Mouse (Mus musculus) myocyte (in vitro differentiated cells): ENCODE data around the gene Efr3b. TPM values are rescaled to one million over a fixed set of nuclear protein-coding genes. Genes with fewer than 3 reads are reported as not detected.

Experiments
- H3K27me3 ChIP-seq: one replicate; pipeline ENCODE4 v1.6.1; 2011; ENCODE audit not compliant: control insufficient read depth, insufficient read depth, insufficient read length
- H3K36me3 ChIP-seq: one replicate; pipeline ENCODE4 v1.6.1; 2011; ENCODE audit not compliant: control insufficient read depth, insufficient read depth
- H3K4me2 ChIP-seq: one replicate; pipeline ENCODE4 v1.6.1; 2011; ENCODE audit warnings: low read depth, control low read depth
- H3K4me3 ChIP-seq: one replicate; pipeline ENCODE4 v1.5.1; 2011; ENCODE audit warnings: mild to moderate bottlenecking, control low read depth, moderate library complexity
- H3K79me2 ChIP-seq: one replicate; pipeline ENCODE4 v1.6.1; 2011; ENCODE audit not compliant: control insufficient read depth, insufficient read depth
- H3ac ChIP-seq: one replicate; pipeline ENCODE4 v1.6.1; 2011; ENCODE audit not compliant: control insufficient read depth, insufficient read length
- CEBPB ChIP-seq: IDR thresholded peaks from 2 replicates; pipeline ENCODE4 v1.6.1; 2011; ENCODE audit warnings: mild to moderate bottlenecking, moderate library complexity; ENCODE audit not compliant: poor library complexity, insufficient read depth, severe bottlenecking
- E2F4 ChIP-seq: IDR thresholded peaks from one replicate; pipeline ENCODE4 v1.6.1; 2011; ENCODE audit warnings: mild to moderate bottlenecking, control low read depth, moderate library complexity; ENCODE audit not compliant: insufficient read depth
- MAX ChIP-seq: IDR thresholded peaks from one replicate; pipeline ENCODE4 v1.6.1; 2011; ENCODE audit warnings: low read depth, mild to moderate bottlenecking, control low read depth
- MYOD1 ChIP-seq, 3 experiments: IDR thresholded peaks; one replicate each; pipeline ENCODE4 v1.6.1; 2011; ENCODE audit warnings: control low read depth in 2 of 3, low read depth in 2 of 3, mild to moderate bottlenecking in 2 of 3, moderate library complexity in 1 of 3; ENCODE audit not compliant: insufficient read length in 2 of 3, control insufficient read depth in 1 of 3
- MYOG ChIP-seq, 3 experiments: IDR thresholded peaks; one replicate each; pipeline ENCODE4 v1.6.1; 2011; ENCODE audit warnings: control low read depth in 2 of 3, low read depth in 2 of 3, mild to moderate bottlenecking in 2 of 3; ENCODE audit not compliant: insufficient read length in 2 of 3, control insufficient read depth in 1 of 3, insufficient read depth in 1 of 3
- POLR2A ChIP-seq: IDR thresholded peaks from one replicate; pipeline ENCODE4 v1.6.1; 2011; ENCODE audit warnings: low read depth, mild to moderate bottlenecking, control low read depth, moderate library complexity; ENCODE audit not compliant: insufficient read length
- POLR2AphosphoS2 ChIP-seq: IDR thresholded peaks from one replicate; pipeline ENCODE4 v1.6.1; 2011; ENCODE audit warnings: low read depth, control low read depth; ENCODE audit not compliant: insufficient read length
- REST ChIP-seq: IDR thresholded peaks from one replicate; pipeline ENCODE4 v1.6.1; 2011; ENCODE audit warnings: mild to moderate bottlenecking, control low read depth, moderate library complexity; ENCODE audit not compliant: insufficient read depth, insufficient read length
- SRF ChIP-seq: IDR thresholded peaks from one replicate; pipeline ENCODE4 v1.6.1; 2011; ENCODE audit warnings: low read depth; ENCODE audit not compliant: control insufficient read depth, insufficient read length
- TCF12 ChIP-seq: IDR thresholded peaks from one replicate; pipeline ENCODE4 v1.6.1; 2011; ENCODE audit warnings: mild to moderate bottlenecking, control low read depth; ENCODE audit not compliant: poor library complexity, insufficient read depth, severe bottlenecking
- TCF3 ChIP-seq: IDR thresholded peaks from one replicate; pipeline ENCODE4 v1.6.1; 2011; ENCODE audit warnings: low read depth, control low read depth; ENCODE audit not compliant: insufficient read length
- USF1 ChIP-seq: IDR thresholded peaks from one replicate; pipeline ENCODE4 v1.6.1; 2011; ENCODE audit warnings: low read depth, mild to moderate bottlenecking, control low read depth, moderate library complexity
- polyA plus RNA-seq: library from polyadenylated mRNA; unstranded; fragments of >200 nt; fragmentation: generic; extraction: Trizol; gene quantifications from one replicate; pipeline ENCODE4 v1.2.1, GENCODE M21; 2012; ENCODE audit warnings: missing spikeins

Efr3b gene
- polyA plus RNA-seq, 1 experiment = 0.02 TPM

- Histone ChIP-seq H3K4me3 (no peak overlapping the region), H3K27me3 (no peaks in the 10 kb centered on the region), H3K36me3 (no peaks in the 10 kb centered on the region), H3K79me2 (no peaks in the 10 kb centered on the region), H3K4me2 (no peak overlapping the region), H3ac (no peak overlapping the region)
- TF ChIP-seq TCF12 = no peak
- TF ChIP-seq TCF3 = no peak
- no peak for TF ChIP-seq MAX
- TF ChIP-seq MYOG (IDR thresholded peaks at IDR 0.05; ENCODE audit: control insufficient read depth in 1 of 3, insufficient read depth in 1 of 3, insufficient read length in 2 of 3, low read depth in 2 of 3) = no peak
- TF ChIP-seq POLR2A = no peak
- no peak for TF ChIP-seq MYOD1 (IDR thresholded peaks at IDR 0.05; ENCODE audit: control insufficient read depth in 1 of 3, insufficient read length in 2 of 3, low read depth in 2 of 3)
- TF ChIP-seq E2F4 = no peak
Observed at GRCm38 (mm10) chr12:3959791-3960543, 78.7 kb downstream of the Efr3b start.

GRCm38 (mm10) chr12:3956351-3956750, 82.4 kb downstream of the Efr3b start:
- no peak for TF ChIP-seq POLR2AphosphoS2
- no peak for TF ChIP-seq SRF
- TF ChIP-seq E2F4 = no peak
- TF ChIP-seq TCF12 = no peak
- TF ChIP-seq POLR2A = no peak
- no peak for TF ChIP-seq USF1
- TF ChIP-seq MYOG (IDR thresholded peaks at IDR 0.05; ENCODE audit: control insufficient read depth in 1 of 3, insufficient read depth in 1 of 3, insufficient read length in 2 of 3, low read depth in 2 of 3) = no peak
- no peak for TF ChIP-seq REST
- no peak for TF ChIP-seq MAX
- TF ChIP-seq CEBPB = no peak
- no peak for TF ChIP-seq MYOD1 (IDR thresholded peaks at IDR 0.05; ENCODE audit: control insufficient read depth in 1 of 3, insufficient read length in 2 of 3, low read depth in 2 of 3)
- no peak for TF ChIP-seq TCF3

GRCm38 (mm10) chr12:3955371-3955770, 83.3 kb downstream of the Efr3b start:
- no peak overlapping the region for H3K4me3 ChIP-seq

More at GRCm38 (mm10) chr12:3956351-3956750, 82.4 kb downstream of the Efr3b start:
- H3K79me2 ChIP-seq = no peaks in the 10 kb centered on the region
- no peak overlapping the region for H3ac ChIP-seq
- H3K27me3 ChIP-seq = no peaks in the 10 kb centered on the region
- H3K4me3 ChIP-seq = no peak overlapping the region
- H3K4me2 ChIP-seq = no peak overlapping the region
- H3K36me3 ChIP-seq = no peaks in the 10 kb centered on the region

GRCm38 (mm10) chr12:3954651-3955050, 84.1 kb downstream of the Efr3b start, which contains the start of gene Pomc:
Gene Pomc, plus strand, starts transcription at chr12:3954951.
- no peak within 1 kb of the TSS for H3K4me3 ChIP-seq
- H3K36me3 ChIP-seq = no peaks in the 10 kb centered on the region
- H3K4me2 ChIP-seq = no peak within 1 kb of the TSS
- no peak within 1 kb of the TSS for H3ac ChIP-seq
- H3K27me3 ChIP-seq = no peaks in the 10 kb centered on the region
- H3K79me2 ChIP-seq = no peaks in the 10 kb centered on the region
- no peak for TF ChIP-seq MAX
- no peak for TF ChIP-seq SRF
- TF ChIP-seq E2F4 = no peak
- TF ChIP-seq TCF3 = no peak
- no peak for TF ChIP-seq MYOG (IDR thresholded peaks at IDR 0.05; ENCODE audit: control insufficient read depth in 1 of 3, insufficient read depth in 1 of 3, insufficient read length in 2 of 3, low read depth in 2 of 3)
- no peak for TF ChIP-seq REST
- TF ChIP-seq MYOD1 (IDR thresholded peaks at IDR 0.05; ENCODE audit: control insufficient read depth in 1 of 3, insufficient read length in 2 of 3, low read depth in 2 of 3) = no peak
- no peak for TF ChIP-seq USF1

More at GRCm38 (mm10) chr12:3955371-3955770, 83.3 kb downstream of the Efr3b start:
- H3K79me2 ChIP-seq = no peaks in the 10 kb centered on the region
- H3ac ChIP-seq = no peak overlapping the region
- H3K4me2 ChIP-seq = no peak overlapping the region
- no peaks in the 10 kb centered on the region for H3K36me3 ChIP-seq
- H3K27me3 ChIP-seq = no peaks in the 10 kb centered on the region
- TF ChIP-seq REST (peak; percentile 22), POLR2AphosphoS2 (no peak)

- Histone ChIP-seq H3K36me3 (no peaks in the 10 kb centered on the region), H3K79me2 (no peaks in the 10 kb centered on the region)
- TF ChIP-seq MYOG (IDR thresholded peaks at IDR 0.05; ENCODE audit: control insufficient read depth in 1 of 3, insufficient read depth in 1 of 3, insufficient read length in 2 of 3, low read depth in 2 of 3) (no peak), POLR2A (no peak), TCF12 (no peak), SRF (no peak), USF1 (no peak), CEBPB (no peak), POLR2AphosphoS2 (no peak), MYOD1 (IDR thresholded peaks at IDR 0.05; ENCODE audit: control insufficient read depth in 1 of 3, insufficient read length in 2 of 3, low read depth in 2 of 3) (no peak), REST (no peak), MAX (no peak), TCF3 (no peak), E2F4 (no peak)
Observed at GRCm38 (mm10) chr12:3947503-3947902, 91.2 kb downstream of the Efr3b start.

More at GRCm38 (mm10) chr12:3947503-3947902, 91.2 kb downstream of the Efr3b start:
- Histone ChIP-seq H3ac (no peak overlapping the region), H3K27me3 (no peaks in the 10 kb centered on the region), H3K4me2 (no peak overlapping the region), H3K4me3 (no peak overlapping the region)
